Mouse (Mus musculus) forebrain, embryonic 11.5 days (tissue): ENCODE results near the gene Aox3. TPM values are rescaled to one million over a fixed set of nuclear protein-coding genes. Genes with fewer than 3 reads are reported as not detected.

Experiments
- ATAC-seq: fragments of 200-750 bp; cut with Nextera tagmentation; replicated peaks from 2 replicates; pipeline ENCODE4 v1.8.0; 2017; ENCODE audit warnings: moderate TSS enrichment; ENCODE audit not compliant: low FRiP score
- DNase-seq: peaks from one replicate; pipeline ENCODE4 v3.0.0-alpha.2; 2017; ENCODE audit warnings: low spot score
- H3K27ac ChIP-seq: fragments of 300-500 bp; sonication (generic); 2 replicates; pipeline ENCODE4 v1.5.1; 2014; ENCODE audit warnings: low read depth, low read length
- H3K27me3 ChIP-seq: fragments of 300-500 bp; sonication (generic); 2 replicates; pipeline ENCODE4 v1.6.1; 2014; ENCODE audit warnings: mild to moderate bottlenecking, low read length, mixed read lengths; ENCODE audit not compliant: control insufficient read depth, insufficient read depth
- H3K36me3 ChIP-seq: fragments of 300-500 bp; sonication (generic); 2 replicates; pipeline ENCODE4 v1.6.1; 2014; ENCODE audit warnings: mild to moderate bottlenecking, low read length, moderate library complexity, mixed read lengths; ENCODE audit not compliant: control insufficient read depth, insufficient read depth
- H3K4me1 ChIP-seq: fragments of 300-500 bp; sonication (generic); replicated peaks from 2 replicates; pipeline ENCODE4 v1.6.1; 2014; ENCODE audit warnings: low read length, mixed read lengths; ENCODE audit not compliant: control insufficient read depth, insufficient read depth
- H3K4me2 ChIP-seq: fragments of 300-500 bp; sonication (generic); 2 replicates; pipeline ENCODE4 v1.6.1; 2014; ENCODE audit warnings: low read depth, mild to moderate bottlenecking, low read length, moderate library complexity, mixed read lengths; ENCODE audit not compliant: severe bottlenecking
- H3K4me3 ChIP-seq: fragments of 300-500 bp; sonication (generic); 2 replicates; pipeline ENCODE4 v1.5.1; 2014; ENCODE audit warnings: low read depth, low read length
- H3K9ac ChIP-seq: fragments of 300-500 bp; sonication (generic); 2 replicates; pipeline ENCODE4 v1.6.1; 2014; ENCODE audit warnings: low read length
- H3K9me3 ChIP-seq: fragments of 300-500 bp; sonication (generic); 2 replicates; pipeline ENCODE4 v1.6.1; 2016; ENCODE audit warnings: low read length, mixed read lengths; ENCODE audit not compliant: control insufficient read depth
- WGBS: fragments of 180-500 bp; shearing (Covaris S2); extraction: QIAGEN DNeasy Blood & Tissue Kit; methylation state at CpG from one replicate; pipeline ENCODE4 v1.1.7; 2014; 5-methylcytosine and 5-hydroxymethylcytosine counted together
- polyA plus RNA-seq: library from polyadenylated mRNA; unstranded; fragments of >200 nt; fragmentation: Nextera tagmentation; extraction: Ambion mirVana; gene quantifications from 2 replicates; pipeline ENCODE4 v1.2.1, GENCODE M21; 2014

Gene Aox3
- polyA plus RNA-seq, 1 experiment from 2014 or later = 0.09 TPM

DNA sequence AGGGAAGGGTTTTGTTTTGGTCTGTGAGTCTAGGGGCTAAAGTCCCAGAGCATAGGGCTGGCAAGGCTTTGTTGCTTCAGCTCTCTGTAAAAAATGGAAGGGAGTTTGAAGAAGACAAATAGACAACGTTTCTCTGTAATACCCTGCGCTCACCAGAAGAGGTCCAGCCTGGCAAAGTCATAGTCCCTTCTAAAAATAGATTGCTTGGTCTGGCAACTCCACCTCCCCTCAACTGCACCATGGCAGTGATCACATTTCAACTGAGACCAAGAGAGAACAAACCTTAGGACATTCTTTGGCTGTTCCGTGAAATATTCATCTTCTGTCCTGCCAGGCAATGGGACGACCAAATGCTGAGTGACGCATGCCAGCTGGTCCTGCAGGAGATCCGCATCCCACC is 127.4 kb downstream of the Aox3 start:
- no peak for ATAC-seq
- Histone ChIP-seq H3K4me3 (no peak overlapping the region), H3K27me3 (no peaks in the 10 kb centered on the region), H3K9ac (no peak overlapping the region), H3K4me1 (no peaks in the 10 kb centered on the region), H3K9me3 (no peaks in the 10 kb centered on the region), H3K4me2 (no peak overlapping the region), H3K36me3 (no peaks in the 10 kb centered on the region), H3K27ac (no peak overlapping the region)
- peak; percentile 33 for DNase-seq
- 73% methylated on average over 6 of the region's 6 CpGs for WGBS

DNA sequence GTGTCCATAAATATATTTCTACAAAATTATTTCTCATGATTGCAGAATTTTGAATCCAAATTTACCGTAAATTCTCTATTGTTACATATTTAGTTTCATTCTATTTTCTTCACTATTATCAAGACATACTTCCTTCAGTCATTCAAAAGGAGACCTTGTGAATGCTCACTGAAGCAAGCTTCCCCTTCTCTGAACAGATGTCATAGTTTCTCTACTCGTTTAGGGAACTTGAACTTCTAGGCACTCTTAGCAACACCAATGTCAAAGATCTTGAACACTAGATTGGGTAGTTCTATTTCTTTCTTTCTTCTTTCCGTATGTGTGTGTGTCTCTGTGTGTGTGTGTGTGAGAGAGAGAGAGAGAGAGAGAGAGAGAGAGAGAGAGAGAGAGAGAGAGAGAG is 131.6 kb downstream of the Aox3 start:
- Histone ChIP-seq H3K27me3 (no peaks in the 10 kb centered on the region), H3K4me3 (no peak overlapping the region), H3K36me3 (no peaks in the 10 kb centered on the region), H3K4me2 (no peak overlapping the region), H3K9me3 (no peaks in the 10 kb centered on the region), H3K9ac (no peak overlapping the region), H3K27ac (no peak overlapping the region), H3K4me1 (no peaks in the 10 kb centered on the region)
- no peak for DNase-seq
- ATAC-seq = no peak
- WGBS = 71% methylated on average over 3 of the region's 3 CpGs

DNA sequence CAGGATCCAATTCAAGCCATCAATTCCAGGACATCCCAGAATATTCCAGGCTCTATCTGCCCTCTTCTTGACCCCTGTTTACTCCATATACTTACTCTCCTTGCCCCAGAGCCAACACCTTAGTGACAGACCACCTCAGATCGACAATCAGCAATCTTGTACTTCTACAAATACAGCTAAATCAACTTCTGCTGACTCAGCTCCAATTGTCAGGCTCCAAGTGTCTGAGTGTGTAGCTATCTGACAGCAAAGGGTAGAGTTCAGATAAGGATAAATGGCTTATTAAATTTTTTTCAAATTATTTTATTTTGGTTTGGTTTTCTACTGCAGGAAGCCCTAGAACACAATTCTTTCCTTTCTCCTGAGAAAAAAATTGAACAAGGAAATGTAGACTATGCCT is 135.6 kb downstream of the Aox3 start:
- no peaks in the 10 kb centered on the region for H3K27me3 ChIP-seq
- no peak overlapping the region for H3K4me3 ChIP-seq
- no peak overlapping the region for H3K9ac ChIP-seq
- H3K4me1 ChIP-seq = no peaks in the 10 kb centered on the region
- no peak overlapping the region for H3K27ac ChIP-seq
- H3K9me3 ChIP-seq = no peaks in the 10 kb centered on the region
- no peak for ATAC-seq
- H3K36me3 ChIP-seq = no peaks in the 10 kb centered on the region
- 72% methylated on average over 1 of the region's 1 CpGs for WGBS
- no peak overlapping the region for H3K4me2 ChIP-seq
- no peak for DNase-seq

Other genes with a start within 250 kb of the Aox3 start
- 28.0 and 31.0 TPM in 2 replicates for gene Sgo2a, start 117.2 kb upstream of the Aox3 start, polyA plus RNA-seq
- gene Kctd18, start 94.2 kb upstream of the Aox3 start, polyA plus RNA-seq = 19.5 TPM in 2 replicates
- 0.12 and 0.16 TPM in 2 replicates for gene Aox1, start 83.2 kb upstream of the Aox3 start, polyA plus RNA-seq
- 0.07 TPM in 1 of 2 replicates, not detected in the other for gene Aox4, start 97.3 kb downstream of the Aox3 start, polyA plus RNA-seq
- 0.05 TPM in 1 of 2 replicates, not detected in the other for gene Aox2, start 165.2 kb downstream of the Aox3 start, polyA plus RNA-seq